Mouse (Mus musculus) bone marrow, adult 2 months (tissue): ENCODE measurements around the gene Shld1.

Source experiments
- CTCF ChIP-seq: fragments of 200-500 bp; IDR thresholded peaks from 2 replicates; pipeline ENCODE4 v1.5.1; 2011; ENCODE audit warnings: low read length, control low read depth; ENCODE audit not compliant: control insufficient read depth, insufficient read depth
- POLR2A ChIP-seq: fragments of 200-500 bp; IDR thresholded peaks from 2 replicates; pipeline ENCODE4 v1.6.1; 2011; ENCODE audit warnings: low read depth, mild to moderate bottlenecking, control low read depth, low read length, borderline replicate concordance; ENCODE audit not compliant: control insufficient read depth

DNA sequence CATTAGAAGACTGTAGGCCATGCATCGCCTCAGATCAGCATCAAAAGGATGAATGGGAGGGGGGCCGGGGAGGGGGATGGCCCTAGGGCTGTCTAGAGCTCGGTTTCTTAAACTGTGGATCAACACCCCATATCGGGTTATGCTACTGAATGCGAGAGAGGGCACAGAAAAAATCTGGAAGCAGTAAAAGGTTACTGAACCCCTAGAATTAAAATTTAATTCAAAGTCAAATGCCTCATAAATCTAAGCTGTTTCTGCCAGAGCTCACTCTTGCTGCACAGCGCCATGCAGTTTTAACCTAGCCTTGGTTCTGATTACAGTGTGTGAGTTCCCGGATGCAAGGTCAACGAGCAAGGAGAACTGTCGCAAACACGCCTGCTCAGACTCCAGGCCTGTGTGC is 34.3 kb upstream of the Shld1 start:
- TF ChIP-seq POLR2A (no peak), CTCF (no peak)
